Mouse (Mus musculus): ENCODE measurements around the gene Sec14l1.

- peak; percentile 36 for TF ChIP-seq CTCF (IDR thresholded peaks at IDR 0.05; ENCODE audit: low read depth, low read length)
- TF ChIP-seq TAL1 (conservative IDR thresholded peaks at IDR 0.05; ENCODE audit: low read depth, low read length), result no peak
- no peak for TF ChIP-seq POLR2AphosphoS5 (IDR thresholded peaks at IDR 0.05; ENCODE audit: insufficient replicate concordance, low read depth, low read length)
These were observed 1.6 kb upstream of the Sec14l1 start for GRCm38 (mm10) chr11:117113377-117113776.
